Comparison of ENCODE assay signal across 24 mouse cellular contexts in the genomic region with DNA sequence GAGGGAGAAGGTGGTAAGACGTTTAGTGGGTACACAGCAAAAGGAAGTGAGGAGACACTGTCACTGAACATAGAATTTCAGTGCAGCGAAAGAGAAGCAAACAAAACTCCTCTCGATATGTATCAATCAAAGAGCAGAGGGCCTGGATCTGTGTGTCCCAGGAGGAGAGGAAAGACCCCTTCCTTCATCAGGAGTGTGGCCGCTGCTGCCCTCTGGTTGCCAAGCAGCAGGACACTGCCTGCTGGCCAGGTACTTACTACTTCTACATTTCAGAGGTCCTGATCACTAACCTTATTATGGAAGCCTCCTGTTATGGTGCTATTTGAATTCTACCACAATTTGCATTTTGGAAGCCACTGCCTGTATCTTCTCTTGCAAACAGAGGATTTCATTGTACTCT.
DNase-seq lines count a peak whose midpoint lies in the region; ATAC-seq and TF ChIP-seq lines count a peak whose summit lies in the region.
"Had no signal": no experiment of that assay in that cellular context is flagged by ENCODE, and none has a peak within 500 bp of the region (broad histone marks: within the 10 kb centered on the region; RNA-seq: fewer than 3 reads in every experiment).

No protein-coding gene starts in this region.

- H3K4me1 ChIP-seq in forebrain, postnatal 0 days (ENCODE audit: insufficient read depth) = no peaks in the 10 kb centered on the region
- H3K4me1 ChIP-seq in forebrain, embryonic 10.5 days = peaks cover 23% of the 10 kb centered on the region
- H3K4me1 ChIP-seq in kidney, postnatal 0 days (replicated peaks; ENCODE audit: insufficient read depth, low read length) = peaks cover 4% of the 10 kb centered on the region
- peaks cover 11% of the 10 kb centered on the region; the same call in 1 of the 2 replicates for H3K4me1 ChIP-seq in kidney, embryonic 14.5 days (ENCODE audit: control insufficient read depth, insufficient read depth, low read length)
- H3K4me1 ChIP-seq in lung, embryonic 16.5 days (replicated peaks; ENCODE audit: control insufficient read depth, insufficient read depth, low read length) = peaks cover 14% of the 10 kb centered on the region
- peaks cover 37% of the 10 kb centered on the region for H3K4me1 ChIP-seq in forebrain, embryonic 13.5 days
- H3K4me1 ChIP-seq: liver, embryonic 12.5 days had no signal

- H3K4me3 ChIP-seq in forebrain, postnatal 0 days (ENCODE audit: low read depth, low read length) = no peak overlapping the region
- H3K4me3 ChIP-seq in forebrain, embryonic 10.5 days = no peak overlapping the region
- H3K4me3 ChIP-seq in kidney, postnatal 0 days (replicated peaks; ENCODE audit: low read depth, low read length) = no peak overlapping the region
- H3K4me3 ChIP-seq in kidney, embryonic 14.5 days (ENCODE audit: low read length) = no peak overlapping the region
- no peak overlapping the region for H3K4me3 ChIP-seq in lung, embryonic 16.5 days (ENCODE audit: low read length)
- H3K4me3 ChIP-seq in forebrain, embryonic 13.5 days = no peak overlapping the region
- H3K4me3 ChIP-seq: erythroblast, embryonic 14.5 days; forebrain, embryonic 12.5 days; liver, embryonic 12.5 days had no signal

- H3K9me3 ChIP-seq in forebrain, postnatal 0 days (ENCODE audit: low read length) = no peaks in the 10 kb centered on the region
- H3K9me3 ChIP-seq in forebrain, embryonic 10.5 days = no peaks in the 10 kb centered on the region
- H3K9me3 ChIP-seq in kidney, postnatal 0 days (replicated peaks; ENCODE audit: low read length) = no peaks in the 10 kb centered on the region
- H3K9me3 ChIP-seq in kidney, embryonic 14.5 days (ENCODE audit: control insufficient read depth, low read length) = no peaks in the 10 kb centered on the region
- H3K9me3 ChIP-seq in lung, embryonic 16.5 days (ENCODE audit: control insufficient read depth, low read length) = no peaks in the 10 kb centered on the region
- no peaks in the 10 kb centered on the region for H3K9me3 ChIP-seq in forebrain, embryonic 13.5 days (replicated peaks)
- H3K9me3 ChIP-seq: forebrain, embryonic 12.5 days; G1E; liver, embryonic 12.5 days had no signal

- no peaks in the 10 kb centered on the region for H3K27me3 ChIP-seq in forebrain, postnatal 0 days (ENCODE audit: insufficient read depth, low read length)
- no peaks in the 10 kb centered on the region for H3K27me3 ChIP-seq in forebrain, embryonic 10.5 days (ENCODE audit: poor library complexity, severe bottlenecking)
- H3K27me3 ChIP-seq in kidney, postnatal 0 days (ENCODE audit: insufficient read depth, low read length) = no peaks in the 10 kb centered on the region
- H3K27me3 ChIP-seq in kidney, embryonic 14.5 days (ENCODE audit: control insufficient read depth, insufficient read depth, low read length) = no peaks in the 10 kb centered on the region
- no peaks in the 10 kb centered on the region for H3K27me3 ChIP-seq in lung, embryonic 16.5 days (ENCODE audit: control insufficient read depth, insufficient read depth, low read depth, low read length)
- no peaks in the 10 kb centered on the region for H3K27me3 ChIP-seq in forebrain, embryonic 13.5 days
- H3K27me3 ChIP-seq: forebrain, embryonic 12.5 days; liver, embryonic 12.5 days had no signal

- 64% methylated on average over 4 of the region's 4 CpGs for whole genome bisulfite sequencing in forebrain, postnatal 0 days
- WGBS in forebrain, embryonic 10.5 days = 84% methylated on average over 4 of the region's 4 CpGs
- WGBS in kidney, postnatal 0 days = 92% methylated on average over 4 of the region's 4 CpGs
- 82% methylated on average over 4 of the region's 4 CpGs for WGBS in kidney, embryonic 14.5 days
- 57% methylated on average over 4 of the region's 4 CpGs for WGBS in lung, embryonic 16.5 days
- 70% methylated on average over 4 of the region's 4 CpGs for WGBS in forebrain, embryonic 13.5 days

- H3K9ac ChIP-seq in forebrain, postnatal 0 days = no peak overlapping the region
- H3K9ac ChIP-seq in kidney, postnatal 0 days (ENCODE audit: low read depth, low read length) = no peak overlapping the region
- no peak overlapping the region for H3K9ac ChIP-seq in kidney, embryonic 14.5 days (ENCODE audit: low read depth, low read length)
- H3K9ac ChIP-seq in lung, embryonic 16.5 days (ENCODE audit: low read length) = no peak overlapping the region
- H3K9ac ChIP-seq in forebrain, embryonic 13.5 days = no peak overlapping the region
- H3K9ac ChIP-seq: forebrain, embryonic 12.5 days; liver, embryonic 12.5 days; liver, postnatal 0 days had no signal

- H3K36me3 ChIP-seq in forebrain, postnatal 0 days (ENCODE audit: insufficient read depth) = no peaks in the 10 kb centered on the region
- peaks cover 5% of the 10 kb centered on the region; the same call in 1 of the 2 replicates for H3K36me3 ChIP-seq in forebrain, embryonic 10.5 days (replicated peaks)
- H3K36me3 ChIP-seq in kidney, postnatal 0 days (ENCODE audit: insufficient read depth, low read length) = no peaks in the 10 kb centered on the region
- H3K36me3 ChIP-seq in kidney, embryonic 14.5 days (ENCODE audit: control insufficient read depth, insufficient read depth, low read length) = no peaks in the 10 kb centered on the region
- no peaks in the 10 kb centered on the region for H3K36me3 ChIP-seq in lung, embryonic 16.5 days (ENCODE audit: control insufficient read depth, insufficient read depth, low read length)
- H3K36me3 ChIP-seq in forebrain, embryonic 13.5 days (ENCODE audit: poor library complexity, severe bottlenecking) = no peaks in the 10 kb centered on the region
- H3K36me3 ChIP-seq: forebrain, embryonic 12.5 days; G1E; liver, embryonic 12.5 days had no signal

- H3K27ac ChIP-seq in forebrain, postnatal 0 days (ENCODE audit: low read depth, low read length) = no peak overlapping the region
- no peak overlapping the region for H3K27ac ChIP-seq in forebrain, embryonic 10.5 days
- no peak overlapping the region for H3K27ac ChIP-seq in kidney, postnatal 0 days
- H3K27ac ChIP-seq in kidney, embryonic 14.5 days (ENCODE audit: low read depth, low read length) = no peak overlapping the region
- peak overlapping the region; percentile 29 for H3K27ac ChIP-seq in lung, embryonic 16.5 days (ENCODE audit: low read length)
- no peak overlapping the region for H3K27ac ChIP-seq in forebrain, embryonic 13.5 days
- H3K27ac ChIP-seq: forebrain, embryonic 12.5 days; liver, embryonic 12.5 days had no signal

- DNase-seq in forebrain, postnatal 0 days = no peak
- DNase-seq in forebrain, embryonic 10.5 days (ENCODE audit: extremely low spot score, low spot score) = no peak
- DNase-seq in kidney, postnatal 0 days (ENCODE audit: low spot score) = no peak
- DNase-seq in lung, postnatal 25 days (ENCODE audit: low spot score) = no peak
- peak; percentile 36 for DNase-seq in brain, adult 2 months (ENCODE audit: low read depth, low spot score)
- DNase-seq: adrenal gland, postnatal 10 days; cerebellum, adult 11 months; cerebellum, postnatal 10 days; gastrocnemius, postnatal 36 days; kidney, adult 8-10 months; kidney, postnatal 14 days; left cerebral cortex, postnatal 4 days; liver, postnatal 0 days; right cerebral cortex, adult 18-20 months; spleen, adult 18-20 months; thymus, postnatal 14 days had no signal

- H3K4me2 ChIP-seq in forebrain, postnatal 0 days (ENCODE audit: low read depth) = no peak overlapping the region
- H3K4me2 ChIP-seq in kidney, postnatal 0 days (ENCODE audit: low read length) = no peak overlapping the region
- no peak overlapping the region for H3K4me2 ChIP-seq in kidney, embryonic 14.5 days (replicated peaks; ENCODE audit: low read depth, low read length)
- H3K4me2 ChIP-seq in lung, embryonic 16.5 days (ENCODE audit: low read depth, low read length) = no peak overlapping the region
- H3K4me2 ChIP-seq in forebrain, embryonic 13.5 days = no peak overlapping the region
- H3K4me2 ChIP-seq: forebrain, embryonic 12.5 days; liver, embryonic 12.5 days had no signal

- no peak for ATAC-seq in forebrain, postnatal 0 days
- ATAC-seq in kidney, postnatal 0 days (replicated peaks; ENCODE audit: low FRiP score, low read depth) = no peak
- no peak for ATAC-seq in kidney, embryonic 14.5 days (ENCODE audit: low FRiP score, low TSS enrichment)
- no peak for ATAC-seq in lung, embryonic 16.5 days (ENCODE audit: low read depth)
- no peak for ATAC-seq in forebrain, embryonic 13.5 days
- ATAC-seq: intestine, embryonic 16.5 days; liver, embryonic 12.5 days; liver, postnatal 0 days had no signal

- 0 out of 2 replicates have a peak, but pooled peaks have one; percentile 17 for TF ChIP-seq CTCF in forebrain, postnatal 0 days (IDR thresholded peaks at IDR 0.05; ENCODE audit: low read depth)
- TF ChIP-seq CTCF in kidney, postnatal 0 days (IDR thresholded peaks at IDR 0.05; ENCODE audit: low read depth) = peak; percentile 29; the same call in 1 of the 2 replicates
